Mouse (Mus musculus) thymus, postnatal 0 days (tissue): ENCODE measurements around the gene Snrpb2. TPM values are rescaled to one million over a fixed set of nuclear protein-coding genes. Genes with fewer than 3 reads are reported as not detected.

Experiments used
- DNase-seq: peaks from one replicate; pipeline ENCODE4 v3.0.0-alpha.2; 2015; ENCODE audit warnings: low spot score
- polyA plus RNA-seq: library from polyadenylated mRNA; unstranded; fragments of >200 nt; fragmentation: Nextera tagmentation; extraction: Ambion mirVana; gene quantifications from 2 replicates; pipeline ENCODE4 v1.2.1, GENCODE M21; 2015

The Snrpb2 gene
- polyA plus RNA-seq, 1 experiment from 2014 or later: 121 TPM

DNA sequence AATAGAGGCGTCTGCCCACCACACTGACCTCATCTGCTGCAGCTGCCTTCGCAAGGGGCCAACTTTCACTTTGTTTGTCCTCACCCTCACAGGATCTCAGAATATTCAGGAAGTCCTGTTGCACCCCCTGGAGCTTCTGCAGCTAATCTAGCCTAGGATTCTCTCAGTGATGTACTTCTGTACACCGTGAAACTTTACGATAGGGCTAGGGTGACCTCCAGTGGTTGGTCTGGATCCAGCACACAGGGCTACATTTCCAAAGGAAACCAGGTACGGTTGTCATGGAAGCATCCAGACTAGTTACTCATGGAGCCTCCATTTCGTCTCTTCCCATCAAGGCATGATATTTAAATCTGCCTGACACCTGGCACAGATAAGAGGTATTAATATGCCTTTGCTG is 30.9 kb downstream of the Snrpb2 start:
- no peak for DNase-seq

GRCm38 (mm10) chr2:143094761-143095160 is 31.9 kb downstream of the Snrpb2 start:
- no peak for DNase-seq

GRCm38 (mm10) chr2:143097170-143097569 is 34.3 kb downstream of the Snrpb2 start:
- no peak for DNase-seq

- DNase-seq: peak; percentile 14
Observed at GRCm38 (mm10) chr2:143113859-143114258, 51.0 kb downstream of the Snrpb2 start.

GRCm38 (mm10) chr2:143114716-143115115 is 51.9 kb downstream of the Snrpb2 start:
- DNase-seq: no peak

DNA sequence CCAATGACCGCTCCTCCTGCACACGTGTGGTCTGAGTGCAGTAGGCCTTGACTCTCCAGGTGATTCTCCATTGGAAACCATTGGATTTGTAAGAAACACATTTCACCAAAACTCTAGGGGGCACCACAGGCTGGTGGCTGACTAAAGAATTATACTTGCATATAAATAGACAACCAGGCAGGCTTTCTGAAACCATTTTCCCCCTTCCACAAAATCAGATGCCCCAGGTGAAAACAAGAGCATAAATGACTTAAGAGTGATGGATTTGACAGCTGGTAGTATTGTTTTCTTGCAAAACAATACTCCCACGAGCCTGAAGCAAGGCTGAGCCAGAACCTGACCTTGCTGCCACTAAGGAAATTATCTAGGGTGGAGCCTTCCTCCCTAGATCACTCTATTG is 54.6 kb downstream of the Snrpb2 start:
- no peak for DNase-seq

DNA sequence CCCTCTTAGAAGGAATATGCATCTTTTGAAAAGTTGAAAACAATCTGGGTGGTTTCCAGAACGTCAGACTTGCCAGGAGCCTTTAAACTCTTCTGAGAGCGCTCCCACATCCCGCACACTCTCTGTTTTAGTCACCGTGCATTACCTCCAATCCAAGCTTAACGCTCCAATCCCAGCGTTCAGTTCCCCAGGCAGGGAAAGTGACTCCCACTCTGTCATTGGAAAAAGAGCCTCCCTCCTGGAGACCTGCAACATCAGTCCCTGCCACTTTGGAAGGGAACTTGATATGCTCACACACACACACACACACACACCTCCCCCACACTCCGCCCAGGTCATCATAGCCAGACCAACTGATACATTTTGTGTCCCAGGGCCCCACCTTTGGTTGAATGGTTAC is 55.4 kb downstream of the Snrpb2 start:
- DNase-seq: no peak

Other genes starting within 250 kb of the Snrpb2 start
- gene Kif16b, start 161.5 kb upstream of the Snrpb2 start, polyA plus RNA-seq: 7.3 and 7.9 TPM in 2 replicates
- gene Otor, start 15.4 kb downstream of the Snrpb2 start, polyA plus RNA-seq: 0.20 and 0.31 TPM in 2 replicates